Mouse (Mus musculus) layer of hippocampus, adult 9-10 months (tissue): ENCODE measurements at regions not wholly inside any gene's neighbourhood (a gene's known extent, or its start where the extent isn't known, plus 50 kb on each side); places are given as distances from the start of the nearest gene placed in this dataset.

Experiments
- DNase-seq: peaks from one replicate; pipeline ENCODE4 v3.0.0; 2022; ENCODE audit warnings: low spot score

- no peak for DNase-seq
Observed at GRCm38 (mm10) chr3:78901838-78902484, 384.4 kb downstream of the Rapgef2 start.

DNA sequence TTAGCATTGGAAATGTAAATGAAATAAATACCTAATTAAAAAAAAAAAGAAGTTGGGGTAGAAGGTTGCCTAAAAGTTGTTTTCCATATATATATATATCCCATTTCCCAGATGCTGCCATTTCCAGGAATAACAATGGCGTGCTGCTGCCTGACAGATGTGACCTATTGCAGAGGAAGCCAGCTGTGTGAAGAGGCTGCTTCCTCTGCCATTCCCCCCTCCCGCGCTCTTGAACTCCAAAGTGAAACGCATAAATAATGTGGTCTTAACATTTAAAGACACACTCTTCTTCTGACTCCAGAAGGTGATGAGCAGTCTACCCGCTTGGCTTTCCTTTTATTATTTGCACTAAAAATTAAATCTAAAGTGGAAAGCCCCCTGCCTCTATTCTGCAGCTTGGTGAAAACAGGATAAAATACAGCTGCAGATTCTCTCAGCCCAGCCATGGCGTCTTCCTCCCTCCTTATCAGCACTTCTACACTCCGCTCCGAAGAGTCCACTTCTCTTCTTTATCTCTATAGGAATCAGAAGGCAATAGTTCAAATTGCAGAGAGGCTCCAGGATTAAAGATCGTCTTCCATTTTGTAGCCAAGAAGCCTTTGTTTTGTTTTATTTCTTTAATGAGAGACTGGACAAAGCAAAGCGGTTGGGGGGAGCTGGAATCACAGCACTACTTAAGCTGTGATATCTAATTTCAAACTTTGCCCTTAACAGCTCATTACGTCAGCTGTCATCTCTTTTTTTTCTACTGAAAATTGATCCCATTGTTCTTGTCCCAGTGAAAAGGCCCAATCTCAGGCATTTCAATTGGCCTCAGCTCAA lies 385.1 kb downstream of the Rapgef2 start:
- no peak for DNase-seq

- no peak for DNase-seq
Observed at GRCm38 (mm10) chr3:78899446-78900230, 386.7 kb downstream of the Rapgef2 start.

- DNase-seq: no peak
Observed at GRCm38 (mm10) chr3:78889326-78889725, 397.0 kb downstream of the Rapgef2 start.

DNA sequence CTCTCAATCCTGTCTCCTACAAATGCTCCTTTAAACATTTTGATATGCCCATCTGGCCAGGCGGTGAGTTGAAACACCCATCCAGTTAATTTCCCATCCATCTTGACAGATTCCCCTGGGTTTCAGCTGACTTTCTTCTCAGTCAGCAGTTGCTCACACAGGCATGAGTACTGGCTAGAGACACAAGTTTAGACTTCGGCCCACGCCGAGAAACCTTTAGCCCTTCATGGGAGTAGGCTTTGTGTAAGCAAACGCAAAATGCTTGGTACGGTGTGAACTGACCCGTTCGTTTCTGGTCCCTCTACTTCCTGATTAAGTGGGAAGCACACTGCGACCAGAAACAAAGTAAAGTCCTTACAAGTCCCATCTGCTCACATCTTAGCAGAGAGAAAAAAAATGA lies 401.6 kb downstream of the Rapgef2 start:
- DNase-seq: no peak

- DNase-seq: no peak
Observed at GRCm38 (mm10) chr3:78884029-78884428, 402.3 kb downstream of the Rapgef2 start.

- no peak for DNase-seq
Observed at GRCm38 (mm10) chr3:78880072-78880471, 406.2 kb downstream of the Rapgef2 start.

GRCm38 (mm10) chr3:78877323-78877722 lies 409.0 kb downstream of the Rapgef2 start:
- no peak for DNase-seq

- DNase-seq: no peak
Observed at GRCm38 (mm10) chr3:78866896-78867295, 419.4 kb downstream of the Rapgef2 start.

- DNase-seq: no peak
Observed at GRCm38 (mm10) chr3:78866083-78866726, 420.1 kb downstream of the Rapgef2 start.

- DNase-seq: no peak
Observed at GRCm38 (mm10) chr3:78863005-78863404, 423.3 kb downstream of the Rapgef2 start.

DNA sequence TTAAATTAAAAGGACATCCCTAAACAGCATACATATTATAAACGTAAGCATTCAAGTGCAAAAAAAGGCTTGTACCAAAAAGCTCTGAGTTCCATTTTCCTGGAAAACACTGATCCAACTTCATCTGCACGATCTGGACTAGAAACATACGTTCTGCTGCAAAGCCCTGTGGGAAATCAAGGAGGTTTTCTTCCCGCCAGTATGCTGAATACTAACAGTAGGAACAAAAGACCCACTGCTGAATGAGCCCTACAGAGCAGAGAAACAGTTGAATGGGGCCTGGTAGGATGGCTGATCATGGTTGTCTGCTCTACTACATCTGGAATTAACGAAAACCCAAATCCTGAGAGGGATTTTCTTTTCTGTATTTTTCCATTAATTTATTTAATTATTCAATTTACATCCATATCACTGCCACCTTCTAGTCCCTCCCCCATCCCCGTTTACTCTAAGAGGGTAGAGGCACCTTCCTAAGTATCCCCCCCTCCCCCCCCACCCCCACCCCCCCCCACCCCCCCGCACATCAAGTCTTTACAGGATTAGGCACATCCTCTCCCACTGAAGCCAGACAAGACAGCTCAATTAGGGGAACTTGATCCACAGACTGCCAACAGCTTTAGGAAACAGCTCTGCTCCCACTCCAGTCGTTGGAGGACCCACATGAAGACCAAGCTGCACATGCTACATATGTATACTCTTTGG lies 439.5 kb downstream of the Rapgef2 start:
- DNase-seq: no peak

DNA sequence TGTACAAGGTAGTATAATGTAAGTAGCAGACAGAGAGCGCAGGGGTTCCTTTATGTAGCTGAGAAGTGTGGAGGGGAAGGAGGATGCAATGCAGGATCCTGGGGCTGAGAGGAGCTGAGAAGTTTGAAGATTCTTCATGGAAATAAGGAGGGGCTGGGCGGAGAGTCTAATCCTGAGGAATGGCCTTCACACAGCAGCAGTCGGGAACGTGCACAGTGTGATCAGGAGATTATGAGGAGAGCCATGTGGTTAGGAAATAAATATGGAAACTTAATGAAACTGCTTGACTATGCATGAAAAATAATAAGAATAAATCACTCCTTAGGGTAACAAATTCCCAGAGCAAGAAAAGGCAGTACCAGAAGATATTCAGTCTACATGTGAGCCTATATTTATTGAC lies 445.1 kb downstream of the Rapgef2 start:
- no peak for DNase-seq

- no peak for DNase-seq
Observed at GRCm38 (mm10) chr3:78836824-78837223, 449.5 kb downstream of the Rapgef2 start.

- DNase-seq: no peak
Observed at GRCm38 (mm10) chr3:78825505-78825904, 460.8 kb downstream of the Rapgef2 start.

GRCm38 (mm10) chr3:78812425-78812824 lies 473.9 kb downstream of the Rapgef2 start:
- DNase-seq: no peak

GRCm38 (mm10) chr3:78810431-78811152 lies 475.7 kb downstream of the Rapgef2 start:
- DNase-seq: no peak

DNA sequence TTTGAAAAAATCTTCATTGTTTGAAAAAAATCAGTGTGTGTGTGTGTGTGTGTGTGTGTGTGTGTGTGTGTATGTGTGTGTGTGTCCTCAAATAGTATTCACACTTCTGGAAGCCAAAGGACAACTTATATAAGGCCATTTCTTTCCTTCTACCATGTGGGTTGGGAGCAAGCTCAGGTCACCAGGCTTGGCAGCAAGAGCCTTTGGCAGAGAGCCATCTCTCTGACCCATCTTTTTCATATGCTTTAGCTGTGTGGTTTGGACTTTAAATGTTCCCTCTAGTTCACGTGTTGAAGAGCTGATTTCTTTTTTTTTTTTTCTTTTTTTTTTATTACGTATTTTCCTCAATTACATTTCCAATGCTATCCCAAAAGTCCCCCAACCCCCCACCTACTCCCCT lies 483.1 kb downstream of the Rapgef2 start:
- DNase-seq: no peak

- DNase-seq: no peak
Observed at GRCm38 (mm10) chr3:78795951-78796455, 490.3 kb downstream of the Rapgef2 start.

DNA sequence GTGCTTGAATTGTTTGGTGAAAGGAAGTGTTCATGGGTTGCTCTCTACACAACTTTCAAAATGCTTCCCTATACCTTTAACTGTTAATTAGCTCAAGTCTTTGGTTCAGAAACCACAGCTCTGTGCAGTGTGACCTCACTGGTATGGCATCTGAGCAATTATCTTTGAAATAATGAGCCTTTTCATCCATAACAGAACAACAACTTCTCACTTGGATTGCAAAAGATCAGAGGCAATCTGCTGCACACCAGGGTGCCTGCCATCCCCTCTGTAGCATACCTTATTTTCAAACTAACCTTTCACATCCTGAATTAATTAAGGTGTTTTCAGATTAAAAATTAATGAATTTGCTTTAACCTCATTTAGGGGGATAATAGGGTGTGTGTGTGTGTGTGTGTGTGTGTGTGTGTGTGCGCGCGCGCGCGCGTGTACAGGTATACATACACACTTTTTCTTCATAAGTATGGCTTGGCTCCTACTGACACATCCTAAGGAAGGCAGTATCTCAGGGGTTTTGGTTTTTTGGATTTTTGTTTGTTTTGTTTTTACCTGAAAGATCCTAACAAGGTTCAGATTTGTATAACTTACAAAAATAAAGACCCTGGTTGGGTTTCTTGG lies 493.8 kb downstream of the Rapgef2 start:
- no peak for DNase-seq
